Mouse (Mus musculus) heart, adult 2 months (tissue): ENCODE data around the gene Uevld. TPM values are rescaled to one million over a fixed set of nuclear protein-coding genes. Genes with fewer than 3 reads are reported as not detected.
"Not testable (repeated sequence)": the region's sequence is repeated elsewhere in the genome, so short reads cannot be mapped to it uniquely, and the experiment has no call there.

Source experiments
- DNase-seq, 2 experiments: peaks; one replicate each; pipeline ENCODE4 v3.0.0; 2021
- H3K27ac ChIP-seq: fragments of 200-600 bp; 2 replicates; pipeline ENCODE4 v1.8.1; 2022
- H3K27me3 ChIP-seq: fragments of 200-500 bp; 2 replicates; pipeline ENCODE4 v1.6.1; 2012; ENCODE audit warnings: mild to moderate bottlenecking, low read length, inconsistent platforms, mixed read lengths; ENCODE audit not compliant: control insufficient read depth, insufficient read depth
- H3K36me3 ChIP-seq: fragments of 200-500 bp; 2 replicates; pipeline ENCODE4 v1.6.1; 2012; ENCODE audit warnings: low read length, inconsistent platforms; ENCODE audit not compliant: control insufficient read depth, insufficient read depth
- H3K4me1 ChIP-seq: fragments of 200-500 bp; 2 replicates; pipeline ENCODE4 v1.6.1; 2011; ENCODE audit warnings: low read length; ENCODE audit not compliant: control insufficient read depth, insufficient read depth
- H3K4me3 ChIP-seq: fragments of 200-600 bp; 2 replicates; pipeline ENCODE4 v1.8.1; 2022
- H3K79me2 ChIP-seq: fragments of 200-500 bp; replicated peaks from 2 replicates; pipeline ENCODE4 v1.6.1; 2012; ENCODE audit warnings: mild to moderate bottlenecking, inconsistent platforms, low read length, moderate library complexity, mixed read lengths; ENCODE audit not compliant: control insufficient read depth, insufficient read depth
- H3K9ac ChIP-seq: fragments of 200-500 bp; 2 replicates; pipeline ENCODE4 v1.6.1; 2012; ENCODE audit warnings: low read depth, mild to moderate bottlenecking, control low read depth, inconsistent platforms, low read length, mixed read lengths
- CTCF ChIP-seq: fragments of 200-600 bp; IDR thresholded peaks from 2 replicates; pipeline ENCODE4 v1.8.1; 2022; ENCODE audit warnings: antibody characterized with exemption, mild to moderate bottlenecking, moderate library complexity
- EP300 ChIP-seq: fragments of 200-500 bp; IDR thresholded peaks from 2 replicates; pipeline ENCODE4 v1.6.1; 2011; ENCODE audit warnings: low read depth, low read length, control low read depth; ENCODE audit not compliant: insufficient read depth
- POLR2A ChIP-seq: fragments of 200-500 bp; IDR thresholded peaks from 2 replicates; pipeline ENCODE4 v1.6.1; 2011; ENCODE audit warnings: mild to moderate bottlenecking, low read depth, low read length, control low read depth; ENCODE audit not compliant: insufficient read depth
- WGBS: fragments of 180-500 bp; shearing (Covaris S2); methylation state at CpG from one replicate; pipeline ENCODE4 v1.1.7; 2018; 5-methylcytosine and 5-hydroxymethylcytosine counted together
- intact Hi-C: fragments of 180-260 bp; cut with DNase I; formaldehyde crosslinking; loops from one replicate; pipeline ENCODE4 v1.15.1; 2025
- polyA plus RNA-seq: library from polyadenylated mRNA; depleted of rRNA; stranded (reverse); fragments of >200 nt; gene quantifications from 2 replicates; pipeline ENCODE4 v1.2.3, GENCODE M21; 2012
- total RNA-seq, 2 experiments: library from RNA; stranded (reverse); gene quantifications; 2 replicates each; pipeline ENCODE4 v1.2.3; 2021

Gene Uevld
- total and polyA plus RNA-seq, 3 experiments: 2.9 to 10.3 (median 9.0) TPM

DNA sequence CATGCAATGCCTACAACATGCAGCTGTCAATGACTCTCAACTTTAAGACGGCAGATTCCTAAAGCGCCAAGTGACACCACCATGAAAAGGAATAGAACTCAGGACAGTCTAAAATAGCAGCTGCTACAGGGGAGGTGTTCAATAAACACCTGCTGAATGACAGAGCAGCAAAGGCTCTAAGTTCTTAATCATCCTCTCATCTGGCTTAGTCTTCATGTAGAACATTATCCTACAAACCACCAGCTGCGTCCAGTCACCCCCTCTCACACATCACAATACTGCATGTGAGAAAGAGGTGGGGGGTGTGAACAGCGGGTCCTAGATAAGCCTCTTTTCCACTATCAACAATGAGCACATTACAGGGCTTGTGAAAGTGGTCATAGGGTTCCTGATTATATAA is 38.7 kb upstream of the Uevld start:
- H3K4me3 ChIP-seq: no peak overlapping the region
- H3K27ac ChIP-seq: no peak overlapping the region

GRCm38 (mm10) chr7:46995558-46995957 is 37.2 kb upstream of the Uevld start:
- Histone ChIP-seq H3K27ac (no peak overlapping the region), H3K9ac (no peak overlapping the region), H3K4me3 (no peak overlapping the region), H3K27me3 (no peaks in the 10 kb centered on the region), H3K4me1 (peaks cover 2% of the 10 kb centered on the region), H3K79me2 (0 out of 2 replicates have a peak, but pooled peaks cover 2% of the 10 kb centered on the region), H3K36me3 (peaks cover 5% of the 10 kb centered on the region)
- no peak for TF ChIP-seq CTCF
- no peak for TF ChIP-seq POLR2A
- no peak for TF ChIP-seq EP300
- WGBS: 89% methylated on average over 3 of the region's 3 CpGs
- DNase-seq: no peak
- intact Hi-C loops: no loop called here

More for the DNA sequence above, 38.7 kb upstream of the Uevld start:
- no peak overlapping the region for H3K9ac ChIP-seq
- DNase-seq: no peak
- TF ChIP-seq CTCF (no peak), POLR2A (no peak), EP300 (no peak)
- 76% methylated on average over 4 of the region's 4 CpGs for WGBS
- H3K4me1 ChIP-seq: peaks cover 10% of the 10 kb centered on the region
- H3K79me2 ChIP-seq: peaks cover 2% of the 10 kb centered on the region; the same call in 1 of the 2 replicates
- no peaks in the 10 kb centered on the region for H3K27me3 ChIP-seq
- intact Hi-C loops: no loop called here
- H3K36me3 ChIP-seq: peaks cover 14% of the 10 kb centered on the region

DNA sequence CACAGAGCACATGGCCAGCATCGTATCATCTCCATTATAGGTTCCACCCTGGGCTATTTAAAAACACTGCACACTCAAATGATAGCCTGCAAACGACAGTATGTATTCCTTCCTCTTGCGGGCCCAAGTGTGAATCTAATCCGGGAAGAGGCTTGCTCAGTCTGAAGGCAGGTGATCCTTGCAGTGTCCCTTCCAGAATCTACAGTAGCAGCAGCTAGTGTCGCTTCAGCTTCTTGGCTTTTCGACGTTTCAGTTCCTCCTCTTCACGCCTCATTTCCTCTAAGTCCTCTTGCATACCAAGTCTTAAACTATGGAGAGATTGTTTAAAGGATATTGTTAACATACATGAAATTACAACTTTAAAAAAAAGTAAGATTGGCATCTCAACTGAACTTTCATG is 34.8 kb upstream of the Uevld start:
- Histone ChIP-seq H3K4me3 (no peak overlapping the region), H3K27ac (no peak overlapping the region), H3K27me3 (no peaks in the 10 kb centered on the region), H3K79me2 (no peaks in the 10 kb centered on the region), H3K9ac (no peak overlapping the region), H3K4me1 (no peaks in the 10 kb centered on the region), H3K36me3 (no peaks in the 10 kb centered on the region; the same call in 1 of the 2 replicates)
- intact Hi-C loops: no loop called here
- WGBS: 79% methylated on average over 8 of the region's 8 CpGs
- no peak for DNase-seq
- TF ChIP-seq CTCF (no peak), EP300 (no peak), POLR2A (no peak)

DNA sequence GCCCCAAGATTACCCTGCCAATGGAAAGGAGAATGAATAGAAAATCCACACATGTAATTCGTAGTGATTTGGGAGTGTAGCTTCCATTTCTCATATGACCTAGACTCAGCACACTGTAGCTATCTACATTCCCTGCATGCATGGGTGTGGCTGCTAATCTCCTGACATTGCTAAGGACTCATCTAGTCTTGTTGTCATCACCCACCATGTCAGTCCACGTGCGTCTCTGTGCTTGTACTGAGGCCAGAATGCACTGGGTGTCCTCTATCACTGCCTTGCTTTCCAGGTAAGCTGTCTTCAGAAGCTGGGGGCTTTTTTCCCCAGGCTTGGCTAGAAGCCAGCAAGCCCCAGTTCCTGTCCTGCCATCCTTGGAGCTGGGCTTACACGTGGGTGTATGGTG is 31.1 kb upstream of the Uevld start:
- DNase-seq, H3K36me3 ChIP-seq, H3K27me3 ChIP-seq, H3K79me2 ChIP-seq, H3K4me1 ChIP-seq, H3K9ac ChIP-seq, H3K4me3 ChIP-seq, H3K27ac ChIP-seq, intact Hi-C loops: not testable (repeated sequence)
- 54% methylated on average over 4 of the region's 4 CpGs for WGBS

- no peaks in the 10 kb centered on the region for H3K27me3 ChIP-seq
- H3K79me2 ChIP-seq: no peaks in the 10 kb centered on the region
- intact Hi-C loops: no loop called here
- H3K27ac ChIP-seq: no peak overlapping the region
- H3K4me3 ChIP-seq: no peak overlapping the region
- no peak for DNase-seq
- 39% methylated on average over 2 of the region's 2 CpGs for WGBS
- no peaks in the 10 kb centered on the region for H3K36me3 ChIP-seq
- no peak overlapping the region for H3K9ac ChIP-seq
- TF ChIP-seq POLR2A (no peak), CTCF (no peak), EP300 (no peak)
- no peaks in the 10 kb centered on the region for H3K4me1 ChIP-seq
These were observed 28.7 kb upstream of the Uevld start for GRCm38 (mm10) chr7:46987073-46987472.

DNA sequence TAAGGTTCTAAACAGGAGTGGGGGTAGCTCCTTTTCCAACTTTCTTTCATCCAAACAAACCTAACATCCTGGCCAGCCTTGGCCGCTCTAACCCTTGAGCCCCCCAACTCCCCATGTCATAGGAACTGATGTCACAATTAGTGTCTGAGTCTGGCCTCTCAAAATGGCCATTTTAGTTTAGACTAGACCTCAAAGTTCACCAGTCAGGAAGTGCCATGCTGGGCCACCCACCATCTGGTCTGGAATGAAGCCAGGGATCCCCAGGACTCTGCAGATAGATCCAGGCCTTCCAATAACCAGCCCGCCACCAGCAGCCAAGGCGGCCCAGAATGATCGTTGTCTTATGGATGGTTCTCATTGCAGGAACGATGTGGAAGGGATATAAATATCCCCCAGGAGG is 28.3 kb upstream of the Uevld start:
- intact Hi-C loops: no loop called here
- Histone ChIP-seq H3K9ac (no peak overlapping the region), H3K4me3 (no peak overlapping the region), H3K36me3 (no peaks in the 10 kb centered on the region), H3K4me1 (no peaks in the 10 kb centered on the region), H3K79me2 (no peaks in the 10 kb centered on the region), H3K27me3 (no peaks in the 10 kb centered on the region), H3K27ac (no peak overlapping the region)
- 42% methylated on average over 5 of the region's 5 CpGs for WGBS
- TF ChIP-seq CTCF (no peak), POLR2A (no peak), EP300 (no peak)
- DNase-seq: no peak
